In the genomic region with DNA sequence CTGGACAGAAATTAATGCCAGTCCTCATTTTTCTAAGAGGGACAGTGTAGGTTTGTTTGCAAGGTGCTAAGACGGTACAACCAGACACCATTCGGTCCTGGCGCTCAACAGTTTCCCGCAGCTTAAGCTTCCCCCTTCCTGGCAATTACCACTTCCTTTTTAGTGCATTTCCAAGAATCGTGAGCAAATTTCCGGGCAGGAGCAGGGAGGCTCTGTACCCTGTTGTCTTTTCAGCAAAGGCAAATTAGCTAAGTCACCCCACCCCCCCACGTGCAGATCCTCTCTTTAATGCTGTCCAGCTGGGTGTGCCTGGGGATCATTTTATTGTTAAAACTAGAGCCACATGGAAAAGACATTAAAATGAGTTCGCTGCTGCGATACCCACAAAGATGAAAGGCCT, we compare ENCODE assay signal across 9 mouse cellular contexts.
DNase-seq lines count a peak whose midpoint lies in the region; ATAC-seq and TF ChIP-seq lines count a peak whose summit lies in the region.
"Had no signal": no experiment of that assay in that cellular context is flagged by ENCODE, and none has a peak within 500 bp of the region (broad histone marks: within the 10 kb centered on the region; RNA-seq: fewer than 3 reads in every experiment).

No protein-coding gene starts in this region.

- peak; percentile 69 for ATAC-seq in heart, postnatal 0 days (ENCODE audit: insufficient read depth, low read depth)
- ATAC-seq in liver, embryonic 11.5 days (replicated peaks; ENCODE audit: low FRiP score) = no peak
- ATAC-seq in midbrain, embryonic 11.5 days (ENCODE audit: low FRiP score) = no peak
- ATAC-seq: Patski had no signal

- no peaks in the 10 kb centered on the region for H3K9me3 ChIP-seq in heart, postnatal 0 days (replicated peaks; ENCODE audit: control insufficient read depth, low read length)
- H3K9me3 ChIP-seq in liver, embryonic 11.5 days (ENCODE audit: control insufficient read depth, low read length) = no peaks in the 10 kb centered on the region
- H3K9me3 ChIP-seq in midbrain, embryonic 11.5 days (ENCODE audit: control insufficient read depth, low read length) = no peaks in the 10 kb centered on the region

- no peak overlapping the region for H3K4me3 ChIP-seq in heart, postnatal 0 days (ENCODE audit: low read depth, low read length)
- no peak overlapping the region for H3K4me3 ChIP-seq in liver, embryonic 11.5 days (ENCODE audit: low read depth, low read length)
- no peak overlapping the region for H3K4me3 ChIP-seq in midbrain, embryonic 11.5 days (ENCODE audit: low read depth, low read length)

- no peak for TF ChIP-seq POLR2A in brain, embryonic 14.5 days (IDR thresholded peaks at IDR 0.05; ENCODE audit: borderline replicate concordance, extremely low read depth, insufficient read depth, insufficient read length, poor library complexity, severe bottlenecking)

- H3K9ac ChIP-seq in heart, postnatal 0 days (replicated peaks; ENCODE audit: low read depth, low read length) = no peak overlapping the region
- H3K9ac ChIP-seq in liver, embryonic 11.5 days (ENCODE audit: low read depth, low read length) = no peak overlapping the region
- no peak overlapping the region for H3K9ac ChIP-seq in midbrain, embryonic 11.5 days (ENCODE audit: low read length)

- peak overlapping the region; percentile 19; the same call in 1 of the 2 replicates for H3K4me2 ChIP-seq in heart, postnatal 0 days (ENCODE audit: low read depth, low read length)
- H3K4me2 ChIP-seq in liver, embryonic 11.5 days = peak overlapping the region; percentile 35; the same call in 1 of the 2 replicates
- no peak overlapping the region for H3K4me2 ChIP-seq in midbrain, embryonic 11.5 days

- H3K36me3 ChIP-seq in heart, postnatal 0 days (replicated peaks; ENCODE audit: control insufficient read depth, insufficient read depth, low read length) = no peaks in the 10 kb centered on the region
- no peaks in the 10 kb centered on the region for H3K36me3 ChIP-seq in liver, embryonic 11.5 days (ENCODE audit: control insufficient read depth, insufficient read depth, low read length)
- no peaks in the 10 kb centered on the region for H3K36me3 ChIP-seq in midbrain, embryonic 11.5 days (ENCODE audit: control insufficient read depth, insufficient read depth, low read length)

- peaks cover 4% of the 10 kb centered on the region; the same call in 1 of the 2 replicates for H3K4me1 ChIP-seq in heart, postnatal 0 days (ENCODE audit: control insufficient read depth, insufficient read depth)
- no peaks in the 10 kb centered on the region for H3K4me1 ChIP-seq in liver, embryonic 11.5 days (replicated peaks; ENCODE audit: control insufficient read depth, insufficient read depth, low read length)
- peaks cover 5% of the 10 kb centered on the region; the same call in 1 of the 2 replicates for H3K4me1 ChIP-seq in midbrain, embryonic 11.5 days (ENCODE audit: control insufficient read depth, insufficient read depth, low read length)

- H3K27ac ChIP-seq in heart, postnatal 0 days (ENCODE audit: low read depth) = peak overlapping the region; percentile 60
- H3K27ac ChIP-seq in liver, embryonic 11.5 days (ENCODE audit: low read depth, low read length) = no peak overlapping the region
- H3K27ac ChIP-seq in midbrain, embryonic 11.5 days (ENCODE audit: low read depth, low read length) = no peak overlapping the region

- intact Hi-C loops in left cerebral cortex, postnatal 14 days (cut with DNase I) = no loop called here

- 53% methylated on average over 9 of the region's 9 CpGs for WGBS in heart, postnatal 0 days
- 50% methylated on average over 9 of the region's 9 CpGs for WGBS in liver, embryonic 11.5 days
- 62% methylated on average over 9 of the region's 9 CpGs for WGBS in midbrain, embryonic 11.5 days

- no peak for TF ChIP-seq CTCF in brain, embryonic 14.5 days (IDR thresholded peaks at IDR 0.05; ENCODE audit: borderline replicate concordance, extremely low read depth, insufficient read depth, insufficient read length)
- TF ChIP-seq CTCF in heart, postnatal 0 days (IDR thresholded peaks at IDR 0.05; ENCODE audit: low read depth) = no peak

- DNase-seq in CD4-positive helper T cell, adult 2 months (ENCODE audit: low read depth, low spot score) = peak; percentile 11
- DNase-seq in brain, embryonic 14.5 days (ENCODE audit: low read depth) = peak; percentile 17
- peak; percentile 43 for DNase-seq in heart, postnatal 0 days (ENCODE audit: low spot score)
- DNase-seq in liver, embryonic 11.5 days (ENCODE audit: low spot score) = no peak
- no peak for DNase-seq in right cerebral cortex, postnatal 4 days
- no peak for DNase-seq in left cerebral cortex, postnatal 14 days (ENCODE audit: low spot score in 2 of 2)
- no peak for DNase-seq in midbrain, embryonic 11.5 days (ENCODE audit: low spot score, missing footprints)
- DNase-seq in Muller cell, postnatal 12 days (ENCODE audit: inconsistent ontology term) = no peak

- H3K27me3 ChIP-seq in heart, postnatal 0 days (ENCODE audit: control insufficient read depth, insufficient read depth, low read length) = no peaks in the 10 kb centered on the region
- H3K27me3 ChIP-seq in liver, embryonic 11.5 days (replicated peaks; ENCODE audit: control insufficient read depth, insufficient read depth, low read length) = no peaks in the 10 kb centered on the region
- no peaks in the 10 kb centered on the region for H3K27me3 ChIP-seq in midbrain, embryonic 11.5 days (ENCODE audit: control insufficient read depth, insufficient read depth, low read length)
- H3K27me3 ChIP-seq: Patski had no signal

- peak; percentile 57 for TF ChIP-seq EP300 in heart, postnatal 0 days (IDR thresholded peaks at IDR 0.05; ENCODE audit: low read depth)

Comparison
In these comparisons a context has a peak if more than half of its experiments do, and no peak if none do; other contexts are left out.
1. DNase-seq: peak in CD4-positive helper T cell, adult 2 months (single experiment), brain, embryonic 14.5 days (single experiment) and heart, postnatal 0 days (single experiment); none in liver, embryonic 11.5 days (single experiment), right cerebral cortex, postnatal 4 days (single experiment), left cerebral cortex, postnatal 14 days (0 of 2), midbrain, embryonic 11.5 days (single experiment) and Muller cell, postnatal 12 days (single experiment).